Mouse (Mus musculus): ENCODE results near the gene Macrod1.

Macrod1 gene

DNA sequence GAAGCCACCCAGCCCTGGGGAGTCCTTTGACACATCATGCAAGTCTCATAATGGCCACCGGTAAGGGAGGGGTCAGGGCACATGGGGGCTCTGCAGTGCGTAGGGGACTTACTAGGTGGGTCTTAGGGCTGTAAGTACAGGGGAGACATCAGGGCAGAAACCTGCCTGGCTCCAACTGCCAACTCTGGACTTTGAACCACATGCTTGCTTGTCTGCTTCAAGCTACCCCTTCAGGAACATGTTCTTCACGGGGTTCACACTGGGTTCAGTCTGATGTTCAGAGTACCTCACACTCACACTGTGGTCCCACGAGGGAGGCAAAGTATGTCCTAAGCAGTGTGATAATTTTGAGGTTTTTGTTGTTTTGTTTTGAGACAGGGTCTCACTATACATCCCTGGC is 82.7 kb downstream of the Macrod1 start:
- no peak for DNase-seq (ENCODE audit: low read depth in 1 of 2, low spot score in 2 of 2)

DNA sequence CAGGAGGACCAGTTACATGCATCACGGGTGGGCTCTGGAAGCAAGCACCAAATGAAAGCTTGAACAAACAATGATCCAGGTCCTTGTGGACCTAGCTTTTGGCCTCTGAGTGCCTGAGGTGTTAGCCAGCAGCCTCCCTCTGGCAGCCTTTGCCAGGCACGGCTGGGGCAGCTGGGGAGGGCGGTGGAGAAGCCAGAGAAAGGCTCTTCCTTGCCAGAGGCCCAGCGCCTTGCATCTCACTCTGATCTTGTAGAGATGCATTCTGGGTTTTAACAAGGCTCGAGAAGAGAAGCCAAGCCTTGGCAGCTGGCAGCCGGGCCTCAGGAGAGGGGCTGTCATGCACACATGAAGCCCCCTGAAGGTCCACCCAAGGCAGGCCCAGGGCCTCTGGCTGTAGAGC is 83.8 kb downstream of the Macrod1 start:
- no peak for DNase-seq (ENCODE audit: low read depth in 1 of 2, low spot score in 2 of 2)

DNA sequence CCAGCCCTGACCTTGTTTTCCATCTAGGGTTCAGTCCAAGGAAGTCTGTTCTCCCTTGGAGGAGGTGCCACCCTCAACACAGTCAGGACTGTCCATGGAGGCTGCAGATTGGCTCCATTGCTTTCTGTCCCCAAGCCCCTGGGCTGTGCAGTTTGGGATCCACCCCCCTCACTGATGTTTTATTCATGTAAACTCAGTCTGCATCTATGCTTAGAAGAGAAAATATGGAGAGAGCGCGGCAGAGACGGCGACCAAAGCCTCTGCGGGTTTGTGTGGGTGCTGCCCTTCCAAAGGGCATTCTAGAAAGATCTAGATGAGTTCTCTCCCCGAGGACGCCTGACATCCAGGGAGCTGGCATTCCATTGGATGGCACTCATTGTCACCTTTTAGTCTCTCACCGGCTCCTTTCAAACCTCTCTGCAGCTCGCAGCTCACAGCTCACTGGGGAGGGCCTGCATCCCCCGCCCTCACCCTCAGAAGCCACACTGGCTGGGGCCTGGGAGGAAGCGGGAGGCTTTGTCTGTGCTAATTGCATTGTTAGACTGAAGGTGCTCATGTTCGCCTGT is 84.3 kb downstream of the Macrod1 start:
- DNase-seq (ENCODE audit: low read depth in 1 of 2, low spot score in 2 of 2) = no peak

DNA sequence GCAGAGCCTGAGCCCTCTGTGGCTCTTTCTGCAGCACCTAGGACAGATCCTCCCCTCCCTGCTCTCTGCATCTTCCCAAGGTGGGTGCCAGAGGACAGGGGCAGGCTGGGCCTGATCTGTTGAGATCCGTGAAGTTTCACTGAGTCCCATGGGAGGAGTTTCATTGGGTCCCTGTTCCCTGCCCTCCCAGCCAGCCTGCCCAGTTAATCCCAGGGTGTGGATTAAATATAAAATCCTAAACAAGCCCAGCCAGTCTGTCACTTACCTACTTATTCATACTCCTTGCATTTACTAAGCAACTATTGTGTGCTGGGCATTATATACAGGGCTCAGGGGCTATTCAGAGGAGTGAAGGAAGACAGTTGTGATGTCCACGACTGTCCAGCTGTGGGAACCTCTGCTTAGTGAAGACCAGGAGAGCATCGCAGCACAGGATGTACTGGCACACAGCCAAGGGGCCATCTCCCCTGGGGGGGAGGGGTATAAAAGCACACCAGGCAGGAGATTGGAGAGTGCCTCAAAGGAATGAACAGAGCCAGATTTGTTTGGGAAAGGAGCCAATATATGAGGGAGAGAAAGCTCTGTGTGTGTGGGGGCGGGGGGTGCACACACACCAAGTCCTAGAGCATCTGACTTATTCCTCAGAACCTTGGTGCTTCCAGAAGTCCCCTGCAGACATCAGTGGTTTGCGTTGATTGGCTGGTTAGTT is 85.8 kb downstream of the Macrod1 start:
- no peak for DNase-seq (ENCODE audit: low read depth in 1 of 2, low spot score in 2 of 2)

DNA sequence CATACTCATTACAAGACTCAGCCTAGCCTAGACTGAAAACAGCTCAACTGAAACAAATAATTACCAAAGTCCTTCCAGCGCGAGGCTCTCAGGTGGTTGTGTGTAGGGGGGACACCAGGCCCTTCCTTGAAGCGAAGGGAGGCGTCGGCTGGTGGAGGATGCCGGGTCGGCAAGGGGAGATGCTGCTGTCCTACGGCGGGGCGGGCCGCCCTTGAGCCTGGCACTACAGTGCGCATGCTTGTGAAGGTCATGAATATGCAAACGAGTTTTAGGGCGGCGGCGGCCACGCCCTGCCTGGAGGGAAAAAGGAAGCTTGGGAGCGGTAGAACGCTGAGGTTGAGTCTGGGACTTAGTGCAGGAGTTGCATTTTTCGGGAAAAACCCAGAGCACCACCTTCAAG is 87.2 kb downstream of the Macrod1 start:
- peak in 1 of 2 experiments; percentile 13 for DNase-seq (ENCODE audit: low read depth in 1 of 2, low spot score in 2 of 2)

DNA sequence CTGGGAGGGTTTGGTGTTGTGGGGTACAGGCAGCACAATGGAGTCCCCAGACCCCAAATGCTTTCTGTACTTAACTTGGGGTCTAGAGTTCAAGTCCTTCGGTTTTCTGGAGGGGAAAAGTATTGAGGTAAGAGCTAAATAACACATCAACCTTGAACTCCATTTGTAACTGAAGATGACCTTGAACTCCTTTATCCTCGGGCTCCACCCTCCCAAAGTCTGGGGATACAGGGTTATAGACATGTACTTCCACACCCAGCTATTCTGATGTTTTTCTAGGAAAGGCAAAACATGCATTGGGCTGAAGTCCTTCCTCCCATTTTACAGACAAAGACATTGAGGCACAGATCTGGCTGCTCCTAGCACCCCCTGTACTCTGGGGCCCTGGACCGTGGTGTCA is 87.8 kb downstream of the Macrod1 start:
- DNase-seq (ENCODE audit: low read depth in 1 of 2, low spot score in 2 of 2) = no peak

DNA sequence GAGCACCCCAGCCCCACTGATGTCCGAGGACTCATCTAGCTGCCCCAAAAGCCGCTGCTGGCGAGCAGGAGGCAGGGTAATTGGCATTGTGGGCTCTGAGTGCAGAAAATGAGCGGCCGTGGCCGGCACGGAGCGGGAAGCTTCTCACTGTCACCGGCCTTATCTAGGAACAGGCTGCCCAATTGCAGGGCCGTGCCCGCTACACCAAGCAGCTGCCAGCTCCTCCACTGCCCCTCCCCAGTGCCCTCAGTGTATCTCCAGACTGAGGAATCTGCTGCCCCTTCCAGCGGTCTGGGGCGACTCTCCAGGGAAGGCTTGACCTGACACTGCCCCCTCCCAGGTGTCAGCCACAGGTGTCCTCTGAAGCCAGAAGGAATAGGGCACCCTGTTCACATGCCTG is 89.8 kb downstream of the Macrod1 start:
- no peak for DNase-seq (ENCODE audit: low read depth in 1 of 2, low spot score in 2 of 2)

DNA sequence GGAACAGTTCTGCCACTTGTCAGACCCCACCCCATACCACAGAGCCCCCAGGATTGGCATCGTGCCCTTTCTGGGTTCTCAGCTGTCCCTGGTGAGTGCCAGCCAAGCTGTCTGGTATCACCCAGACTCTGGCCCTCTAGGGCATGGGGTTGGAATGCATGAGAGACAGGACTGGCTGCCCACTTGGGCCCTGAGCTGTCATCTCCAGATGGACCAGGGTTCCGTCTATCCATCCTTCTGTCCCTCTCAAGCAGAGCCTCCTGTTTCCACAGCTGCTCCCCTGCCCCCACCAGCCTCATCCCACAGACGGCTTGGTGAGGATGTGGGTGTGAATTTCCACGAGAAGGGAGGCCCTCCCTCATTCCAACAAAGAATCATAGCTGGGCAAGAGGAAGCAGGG is 91.5 kb downstream of the Macrod1 start:
- no peak for DNase-seq (ENCODE audit: low read depth in 1 of 2, low spot score in 2 of 2)

DNA sequence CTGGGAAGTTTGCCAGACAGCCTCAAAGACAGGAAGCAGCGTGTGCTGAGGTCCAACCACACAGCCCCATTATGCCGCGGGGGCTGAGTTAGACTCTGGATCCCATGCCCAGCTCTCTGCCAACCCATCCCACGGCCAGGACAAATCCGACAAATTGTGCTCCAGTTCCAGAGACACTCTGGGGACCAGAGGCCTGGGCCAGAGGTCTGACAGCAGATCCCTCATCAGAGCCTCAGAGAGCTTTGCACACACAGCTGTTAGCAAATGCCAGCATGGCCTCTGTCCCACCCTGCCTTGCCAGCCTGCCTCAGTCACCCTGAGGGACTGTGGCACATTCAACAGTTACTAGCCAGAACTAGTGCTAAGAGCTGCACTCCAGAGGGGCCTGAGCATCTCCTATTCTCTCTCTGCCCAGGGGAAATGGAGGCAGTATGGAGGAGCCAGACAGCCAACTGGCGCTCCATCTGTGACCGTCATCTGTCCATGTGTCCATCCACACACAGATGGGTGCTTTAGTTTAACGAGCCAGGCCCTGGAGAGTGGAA is 92.0 kb downstream of the Macrod1 start:
- DNase-seq (ENCODE audit: low read depth in 1 of 2, low spot score in 2 of 2) = no peak

DNA sequence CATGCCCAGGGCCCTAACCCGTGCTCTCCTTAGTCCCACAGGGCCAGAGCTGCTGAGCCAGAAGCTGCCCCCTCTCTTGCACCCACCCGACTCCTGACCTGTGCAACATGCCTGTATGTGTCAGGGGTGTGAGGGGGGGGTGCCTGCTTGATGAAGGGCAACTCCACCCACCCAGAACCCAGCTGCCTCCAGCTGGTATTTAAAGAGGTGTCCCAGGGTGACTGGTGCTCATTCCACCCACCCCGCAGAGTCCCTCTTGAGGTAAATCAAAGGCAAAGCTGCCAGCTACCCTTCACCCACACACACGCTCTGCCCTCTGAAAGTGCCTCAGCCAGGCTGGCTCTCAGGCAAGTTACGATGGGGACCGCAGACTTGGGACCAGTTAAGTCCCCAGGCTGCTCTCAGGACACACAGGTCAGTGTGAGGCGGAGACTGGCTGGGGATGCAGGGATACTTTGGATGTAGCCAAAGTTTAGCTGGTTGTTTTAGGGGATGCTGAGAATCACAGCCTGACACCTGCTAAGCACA is 92.6 kb downstream of the Macrod1 start:
- no peak for DNase-seq (ENCODE audit: low read depth in 1 of 2, low spot score in 2 of 2)

DNA sequence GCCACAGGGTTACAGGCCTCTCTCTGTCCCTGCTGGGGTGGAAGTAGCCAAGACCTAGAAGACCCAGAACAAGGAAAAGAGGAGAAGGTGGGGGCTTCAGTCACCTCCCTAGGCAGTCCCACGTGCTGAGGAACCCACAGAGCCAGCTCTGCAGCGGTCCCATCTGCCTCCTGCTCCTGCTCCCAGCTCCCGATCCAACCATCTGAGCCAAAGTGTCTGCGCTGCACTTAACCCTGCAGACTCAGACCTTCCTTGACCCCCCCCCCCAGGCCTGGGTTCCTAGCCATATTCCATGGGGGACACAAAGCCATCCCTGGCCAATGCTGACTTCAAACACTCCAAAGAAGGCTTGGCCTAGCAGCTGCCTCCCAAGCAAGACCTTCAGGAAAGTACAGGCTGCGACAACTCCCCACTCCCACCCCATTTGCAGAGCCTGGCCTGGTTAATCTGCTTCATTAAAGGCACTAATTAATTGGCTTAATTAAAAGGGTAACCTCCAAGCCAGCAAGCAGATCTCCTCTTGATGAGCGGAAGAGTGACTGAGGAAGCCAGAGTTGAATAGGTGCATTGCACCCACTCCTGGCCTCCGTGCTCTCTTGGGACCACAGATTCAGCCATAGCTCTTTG is 94.8 kb downstream of the Macrod1 start:
- DNase-seq (ENCODE audit: low read depth in 1 of 2, low spot score in 2 of 2) = no peak

DNA sequence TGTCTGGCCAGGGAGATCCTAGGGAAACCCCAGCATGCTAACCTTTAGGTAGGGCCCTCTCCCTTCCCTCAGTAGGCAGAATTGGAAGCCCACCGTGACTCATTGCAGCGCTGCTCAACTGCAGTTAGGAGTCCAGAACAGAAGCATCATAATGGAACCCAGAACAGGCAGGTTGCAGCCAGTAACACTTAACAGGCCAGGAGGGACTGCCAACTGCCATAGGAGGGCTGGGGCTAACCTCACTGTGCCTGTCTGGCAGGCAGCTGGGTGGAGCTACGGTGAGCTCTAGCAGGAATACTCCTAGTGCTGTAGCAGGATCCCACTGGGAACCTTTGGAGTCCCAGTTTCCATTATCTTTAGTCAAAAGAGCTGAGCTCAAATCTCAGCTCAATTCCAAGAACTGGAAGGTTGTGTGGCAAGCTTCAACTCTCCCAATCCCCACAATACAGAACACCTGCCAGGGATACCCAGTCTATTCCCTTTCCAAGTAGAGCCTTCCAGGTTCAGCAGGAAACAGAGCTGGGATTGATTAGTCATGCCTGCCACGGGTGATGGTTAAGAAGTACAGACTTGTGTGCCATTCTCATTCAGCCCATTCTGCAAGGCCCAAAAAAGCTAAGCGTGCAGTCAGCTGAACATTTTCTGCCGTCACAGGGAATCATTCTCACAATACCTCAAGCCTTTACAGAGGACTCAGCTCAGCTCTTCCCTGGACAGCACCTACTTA is 95.5 kb downstream of the Macrod1 start:
- DNase-seq (ENCODE audit: low read depth in 1 of 2, low spot score in 2 of 2) = no peak

DNA sequence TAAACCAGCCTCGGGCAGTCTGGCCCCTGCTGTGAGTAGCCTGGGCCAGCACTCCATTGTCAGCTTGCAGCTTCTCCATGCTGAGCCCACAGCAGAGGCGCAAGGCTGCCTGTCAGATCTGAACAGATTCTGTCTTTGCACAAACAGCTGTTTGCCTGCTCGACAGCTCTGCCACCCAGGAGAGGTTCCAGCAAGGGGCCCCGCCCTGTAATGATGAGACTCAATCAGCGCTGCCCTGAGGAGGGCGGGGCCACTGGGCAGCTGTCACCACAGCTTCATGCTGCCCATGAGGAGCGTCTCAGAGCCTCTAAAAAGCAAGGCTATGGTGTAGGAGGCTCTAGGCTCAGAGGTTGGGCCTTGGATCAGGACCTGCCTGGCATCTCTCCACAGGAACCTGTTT is 96.6 kb downstream of the Macrod1 start:
- no peak for DNase-seq (ENCODE audit: low read depth in 1 of 2, low spot score in 2 of 2)

DNA sequence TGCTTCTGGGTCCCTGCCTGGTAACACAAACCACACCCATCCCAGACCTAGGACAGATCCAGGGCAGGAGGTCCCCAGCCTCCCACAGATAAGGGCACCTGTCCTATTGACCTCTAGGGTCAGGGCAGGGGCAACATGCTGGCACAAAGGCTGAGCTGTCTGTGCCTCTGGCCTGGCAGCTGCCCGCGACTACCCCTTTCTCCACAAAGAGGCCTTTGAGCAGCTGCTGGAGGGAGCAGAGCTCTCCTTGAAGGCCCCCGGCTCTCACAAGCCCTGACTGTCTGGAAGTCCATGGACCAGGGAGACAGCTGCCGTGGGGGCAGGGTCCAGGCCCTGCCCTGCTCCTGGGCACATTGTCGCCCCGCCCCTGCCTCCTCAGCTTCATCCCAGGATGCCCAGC is 98.6 kb downstream of the Macrod1 start:
- no peak for DNase-seq (ENCODE audit: low read depth in 1 of 2, low spot score in 2 of 2)

DNA sequence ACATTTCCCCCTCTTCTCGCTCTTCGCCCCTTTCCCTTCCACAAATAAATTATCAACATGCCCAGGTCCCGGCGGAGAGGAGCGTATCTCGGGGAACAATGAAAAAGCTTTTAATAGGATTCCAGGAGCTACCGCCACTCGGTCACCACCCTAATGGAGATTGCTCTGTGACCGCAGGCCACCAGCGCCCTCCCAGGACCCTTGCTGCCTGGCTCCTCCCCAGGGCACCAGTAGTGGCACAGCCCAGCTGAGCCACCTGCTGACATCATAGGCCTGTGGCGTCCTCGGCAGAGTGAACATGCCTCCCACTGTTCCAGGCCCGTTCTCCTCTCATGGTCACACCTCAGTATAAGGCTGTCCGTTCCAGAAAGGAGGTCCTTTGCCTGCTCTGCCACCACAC is 101.1 kb downstream of the Macrod1 start:
- DNase-seq (ENCODE audit: low read depth in 1 of 2, low spot score in 2 of 2) = no peak

DNA sequence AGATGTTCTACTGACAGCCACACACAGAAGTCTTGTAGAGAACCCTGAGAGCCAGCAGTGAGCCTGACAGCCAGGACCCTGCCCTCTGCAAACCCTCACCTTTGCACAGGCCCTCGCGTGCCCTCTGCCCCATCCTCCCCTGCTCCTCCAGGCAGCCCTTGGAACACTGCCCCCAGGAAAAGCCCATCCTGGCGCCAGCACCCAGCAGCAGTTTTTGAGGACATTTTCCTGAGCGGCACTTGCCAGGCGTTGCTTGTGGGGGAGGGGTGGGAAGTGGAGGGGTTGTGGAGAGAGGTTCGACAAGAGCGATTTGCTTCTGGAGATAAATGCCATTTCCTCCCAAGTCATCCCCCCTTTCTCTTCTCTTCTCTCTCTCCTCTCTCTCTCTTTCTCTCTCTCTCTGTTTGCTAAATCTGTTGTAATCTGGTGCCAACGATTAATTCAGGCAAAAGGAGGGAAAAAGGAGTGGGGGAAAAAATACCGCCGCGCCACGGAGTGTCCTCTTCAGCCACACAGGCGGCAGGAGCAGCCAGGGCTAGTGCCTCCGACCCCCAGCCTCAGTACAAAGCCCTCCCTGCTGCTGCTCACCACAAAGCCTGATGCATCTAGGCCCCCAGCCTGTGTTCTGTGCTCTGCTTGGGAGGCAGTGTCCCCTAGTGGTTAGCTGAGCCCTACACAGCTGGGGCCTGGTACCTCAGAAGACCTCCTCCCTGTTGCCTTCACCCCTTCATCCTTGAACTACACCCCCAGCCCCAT is 103.7 kb downstream of the Macrod1 start:
- DNase-seq (ENCODE audit: low read depth in 1 of 2, low spot score in 2 of 2) = no peak

DNA sequence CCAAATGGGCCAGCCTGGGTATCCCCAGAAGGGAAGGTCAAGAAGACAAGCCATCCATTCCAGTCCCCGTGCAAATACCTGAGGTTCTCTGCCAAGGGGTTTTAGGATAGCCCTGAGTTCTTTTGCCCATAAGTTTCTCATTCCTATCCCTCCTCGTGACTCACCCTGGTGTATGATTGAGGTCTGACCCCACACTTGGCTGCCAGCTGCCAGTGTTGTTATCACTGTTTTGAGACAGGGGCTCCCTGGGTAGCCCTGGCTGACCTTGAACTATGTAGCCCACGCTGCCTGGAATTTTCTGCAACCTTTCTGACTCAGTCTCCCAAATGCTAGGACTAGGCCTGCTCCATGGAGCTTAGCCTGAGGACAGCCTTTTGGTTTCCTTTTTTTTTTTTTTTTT is 104.5 kb downstream of the Macrod1 start:
- no peak for DNase-seq (ENCODE audit: low read depth in 1 of 2, low spot score in 2 of 2)

DNA sequence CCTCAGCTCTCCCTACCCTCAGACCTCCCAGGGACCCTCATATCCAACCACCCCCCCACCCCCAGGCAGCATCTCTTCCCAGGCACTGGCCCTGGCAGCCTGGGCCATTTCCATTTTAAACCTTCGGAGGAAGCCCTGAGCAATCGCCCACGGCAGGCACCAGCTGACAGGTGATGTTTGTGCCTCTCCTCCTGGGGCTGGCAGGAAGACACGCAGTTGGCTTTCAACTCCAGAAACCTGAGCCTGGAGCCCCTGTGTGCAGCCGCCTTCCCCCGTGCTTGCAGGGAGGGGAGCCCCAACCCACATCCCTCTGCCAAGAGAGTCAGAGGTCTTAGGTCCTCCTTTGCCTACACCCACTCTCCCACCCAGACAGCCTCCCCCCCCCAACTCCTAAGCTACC is 107.6 kb downstream of the Macrod1 start:
- DNase-seq (ENCODE audit: low read depth in 1 of 2, low spot score in 2 of 2) = no peak

DNA sequence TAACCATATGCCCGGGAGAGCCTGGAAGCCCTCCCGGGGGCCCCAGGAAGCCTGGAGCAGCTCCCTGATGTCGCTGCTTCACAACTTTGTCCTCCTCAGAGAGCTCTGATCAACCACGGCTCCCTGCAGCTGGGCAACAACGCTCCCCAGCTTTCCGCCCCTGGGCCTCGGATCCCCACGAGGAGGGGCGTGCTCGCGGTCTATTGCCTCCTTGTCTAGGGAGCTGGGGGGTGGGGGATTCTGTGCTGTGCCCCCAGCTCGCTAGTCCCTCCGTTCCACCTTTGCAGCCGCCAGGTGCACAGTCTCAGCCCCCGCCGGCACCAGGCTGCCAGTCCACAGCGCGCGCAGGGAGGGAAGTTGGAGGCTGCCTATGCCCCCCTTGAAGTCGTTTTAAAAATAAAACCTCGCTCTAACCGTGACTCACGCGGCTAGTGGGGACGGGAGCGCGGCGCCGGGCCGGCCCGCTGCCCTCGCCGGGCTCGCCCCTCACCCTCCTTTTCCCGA is 108.3 kb downstream of the Macrod1 start:
- DNase-seq (ENCODE audit: low read depth in 1 of 2, low spot score in 2 of 2) = no peak

DNA sequence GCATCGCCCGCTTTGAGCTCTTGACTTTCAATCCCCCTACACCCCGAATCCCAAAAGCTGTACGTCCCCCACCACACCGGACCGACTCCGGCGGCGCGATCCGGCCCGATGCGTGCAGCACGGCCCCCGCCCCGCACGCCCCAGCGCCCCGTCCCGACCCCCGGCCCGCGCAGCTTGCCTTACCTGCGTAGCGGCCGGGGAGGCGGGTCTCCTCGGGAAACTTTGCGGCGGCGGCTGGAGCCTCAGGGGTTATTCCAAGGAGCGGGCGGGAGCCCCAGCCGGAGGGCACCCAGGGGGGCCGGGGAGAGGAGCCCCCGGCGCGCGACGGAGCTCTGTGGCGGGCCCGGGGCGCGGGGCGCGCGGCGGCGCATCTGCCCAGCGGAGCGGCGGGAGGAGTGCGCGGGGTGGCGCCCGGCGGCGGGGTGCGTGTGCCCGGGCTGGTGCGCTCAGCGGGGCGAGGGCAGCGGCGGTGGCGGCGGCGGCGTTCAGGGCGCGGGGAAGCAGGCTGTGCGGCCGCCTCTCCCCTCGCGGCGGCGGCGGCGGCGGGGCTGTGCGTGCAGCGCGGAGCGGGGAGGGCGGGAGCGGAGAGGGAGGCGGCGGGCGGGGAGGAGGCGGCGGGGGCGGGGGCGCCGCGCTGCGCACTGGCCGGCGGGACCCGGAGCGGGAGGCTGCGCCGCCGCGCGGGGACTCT is 109.0 kb downstream of the Macrod1 start:
- no peak for DNase-seq (ENCODE audit: low read depth in 1 of 2, low spot score in 2 of 2)
